Mouse (Mus musculus): ENCODE measurements around the gene Fn1.

Gene Fn1

GRCm38 (mm10) chr1:71650741-71651140 is 2.3 kb downstream of the Fn1 start:
- peak; percentile 88 for DNase-seq (ENCODE audit: low read depth, low spot score)

- peak; percentile 55 for DNase-seq (ENCODE audit: low read depth, low spot score)
Observed at GRCm38 (mm10) chr1:71648166-71648565, 4.8 kb downstream of the Fn1 start.

GRCm38 (mm10) chr1:71646774-71647173 is 6.2 kb downstream of the Fn1 start:
- no peak for DNase-seq (ENCODE audit: low read depth, low spot score)

GRCm38 (mm10) chr1:71645999-71646398 is 7.0 kb downstream of the Fn1 start:
- peak; percentile 95 for DNase-seq (ENCODE audit: low read depth, low spot score)

- DNase-seq (ENCODE audit: low read depth, low spot score): peak; percentile 65
Observed at GRCm38 (mm10) chr1:71645466-71645865, 7.5 kb downstream of the Fn1 start.

GRCm38 (mm10) chr1:71642794-71643193 is 10.2 kb downstream of the Fn1 start:
- no peak for DNase-seq (ENCODE audit: low read depth, low spot score)

- DNase-seq (ENCODE audit: low read depth, low spot score): no peak
Observed at GRCm38 (mm10) chr1:71641206-71641605, 11.8 kb downstream of the Fn1 start.

- no peak for DNase-seq (ENCODE audit: low read depth, low spot score)
Observed at GRCm38 (mm10) chr1:71640157-71640556, 12.8 kb downstream of the Fn1 start.

GRCm38 (mm10) chr1:71636665-71637064 is 16.3 kb downstream of the Fn1 start:
- DNase-seq (ENCODE audit: low read depth, low spot score): no peak

- DNase-seq (ENCODE audit: low read depth, low spot score): no peak
Observed at GRCm38 (mm10) chr1:71636116-71636515, 16.9 kb downstream of the Fn1 start.

GRCm38 (mm10) chr1:71635101-71636014 is 17.6 kb downstream of the Fn1 start:
- peak; percentile 64 for DNase-seq (ENCODE audit: low read depth, low spot score)

GRCm38 (mm10) chr1:71634471-71634981 is 18.5 kb downstream of the Fn1 start:
- DNase-seq (ENCODE audit: low read depth, low spot score): no peak

GRCm38 (mm10) chr1:71632387-71632786 is 20.6 kb downstream of the Fn1 start:
- DNase-seq (ENCODE audit: low read depth, low spot score): no peak

GRCm38 (mm10) chr1:71631811-71632210 is 21.2 kb downstream of the Fn1 start:
- no peak for DNase-seq (ENCODE audit: low read depth, low spot score)

GRCm38 (mm10) chr1:71630243-71630642 is 22.8 kb downstream of the Fn1 start:
- DNase-seq (ENCODE audit: low read depth, low spot score): no peak

- no peak for DNase-seq (ENCODE audit: low read depth, low spot score)
Observed at GRCm38 (mm10) chr1:71623625-71624024, 29.4 kb downstream of the Fn1 start.

GRCm38 (mm10) chr1:71621526-71621925 is 31.5 kb downstream of the Fn1 start:
- DNase-seq (ENCODE audit: low read depth, low spot score): no peak

GRCm38 (mm10) chr1:71614545-71615246 is 38.3 kb downstream of the Fn1 start:
- DNase-seq (ENCODE audit: low read depth, low spot score): no peak

- no peak for DNase-seq (ENCODE audit: low read depth, low spot score)
Observed at GRCm38 (mm10) chr1:71612256-71612655, 40.7 kb downstream of the Fn1 start.

- DNase-seq (ENCODE audit: low read depth, low spot score): peak; percentile 76
Observed at GRCm38 (mm10) chr1:71609916-71610315, 43.1 kb downstream of the Fn1 start.

GRCm38 (mm10) chr1:71609057-71609775 is 43.8 kb downstream of the Fn1 start:
- DNase-seq (ENCODE audit: low read depth, low spot score): peak; percentile 69
